Mouse (Mus musculus): ENCODE measurements around the gene Sult6b2. TPM values are rescaled to one million over a fixed set of nuclear protein-coding genes. Genes with fewer than 3 reads are reported as not detected.
A peak's percentile ranks its signal among the peaks of the same experiment; 100 is the strongest.

Sult6b2 gene
- polyA plus RNA-seq (2016; fragmentation: Nextera tagmentation; extraction: Ambion mirVana), result not detected in 2 replicates

- no peaks in the 10 kb centered on the region for H3K9me3 ChIP-seq (replicated peaks)
- no peak for DNase-seq (ENCODE audit: low spot score)
Observed at GRCm38 (mm10) chr6:142804402-142804801, at the start of gene Sult6b2. Gene Sult6b2 (minus strand): TSS chr6:142804502.

GRCm38 (mm10) chr6:142852419-142853377 lies 48.4 kb upstream of the Sult6b2 start:
- Histone ChIP-seq H3K9me3 (replicated peaks) (no peaks in the 10 kb centered on the region), H3K4me1 (peaks cover 20% of the 10 kb centered on the region), H3K27me3 (ENCODE audit: low read depth, poor library complexity, severe bottlenecking) (no peaks in the 10 kb centered on the region), H3K27ac (no peak overlapping the region), H3K36me3 (no peaks in the 10 kb centered on the region), H3K4me3 (no peak overlapping the region)
- 87% methylated on average over 6 of the region's 6 CpGs for WGBS
- peak; percentile 12 for DNase-seq (ENCODE audit: low spot score)

More at GRCm38 (mm10) chr6:142804402-142804801, at the start of gene Sult6b2:
- H3K27me3 ChIP-seq (ENCODE audit: low read depth, poor library complexity, severe bottlenecking), result no peaks in the 10 kb centered on the region
- no peaks in the 10 kb centered on the region; the same call in 1 of the 2 replicates for H3K4me1 ChIP-seq
- no peak within 1 kb of the TSS for H3K4me3 ChIP-seq
- no peak within 1 kb of the TSS for H3K27ac ChIP-seq
- H3K36me3 ChIP-seq, result no peaks in the 10 kb centered on the region

- Histone ChIP-seq H3K36me3 (no peaks in the 10 kb centered on the region), H3K4me3 (no peak overlapping the region), H3K27ac (no peak overlapping the region), H3K9me3 (replicated peaks) (no peaks in the 10 kb centered on the region), H3K27me3 (ENCODE audit: low read depth, poor library complexity, severe bottlenecking) (no peaks in the 10 kb centered on the region), H3K4me1 (no peaks in the 10 kb centered on the region; the same call in 1 of the 2 replicates)
- DNase-seq (ENCODE audit: low spot score), result peak; percentile 24
- 83% methylated on average over 8 of the region's 8 CpGs for WGBS
Observed at GRCm38 (mm10) chr6:142850436-142850835, 46.1 kb upstream of the Sult6b2 start.

- 57% methylated on average over 5 of the region's 5 CpGs for whole genome bisulfite sequencing
Observed at GRCm38 (mm10) chr6:142849326-142849725, 45.0 kb upstream of the Sult6b2 start.

GRCm38 (mm10) chr6:142847914-142848674 lies 43.8 kb upstream of the Sult6b2 start:
- 82% methylated on average over 8 of the region's 8 CpGs for WGBS
- DNase-seq (ENCODE audit: low spot score), result peak; percentile 20

More at GRCm38 (mm10) chr6:142849326-142849725, 45.0 kb upstream of the Sult6b2 start:
- no peaks in the 10 kb centered on the region; the same call in 1 of the 2 replicates for H3K4me1 ChIP-seq
- peak; percentile 18 for DNase-seq (ENCODE audit: low spot score)
- no peaks in the 10 kb centered on the region for H3K27me3 ChIP-seq (ENCODE audit: low read depth, poor library complexity, severe bottlenecking)
- no peak overlapping the region for H3K4me3 ChIP-seq
- no peaks in the 10 kb centered on the region for H3K36me3 ChIP-seq
- H3K9me3 ChIP-seq (replicated peaks), result no peaks in the 10 kb centered on the region
- no peak overlapping the region for H3K27ac ChIP-seq

GRCm38 (mm10) chr6:142846855-142847254 lies 42.6 kb upstream of the Sult6b2 start:
- H3K27ac ChIP-seq, result no peak overlapping the region
- H3K4me1 ChIP-seq, result no peaks in the 10 kb centered on the region; the same call in 1 of the 2 replicates
- no peaks in the 10 kb centered on the region for H3K36me3 ChIP-seq
- H3K4me3 ChIP-seq, result no peak overlapping the region
- H3K9me3 ChIP-seq (replicated peaks), result no peaks in the 10 kb centered on the region
- 96% methylated on average over 4 of the region's 4 CpGs for WGBS
- no peaks in the 10 kb centered on the region for H3K27me3 ChIP-seq (ENCODE audit: low read depth, poor library complexity, severe bottlenecking)
- no peak for DNase-seq (ENCODE audit: low spot score)

More at GRCm38 (mm10) chr6:142847914-142848674, 43.8 kb upstream of the Sult6b2 start:
- Histone ChIP-seq H3K4me1 (no peaks in the 10 kb centered on the region; the same call in 1 of the 2 replicates), H3K27ac (no peak overlapping the region), H3K4me3 (no peak overlapping the region), H3K9me3 (replicated peaks) (no peaks in the 10 kb centered on the region), H3K27me3 (ENCODE audit: low read depth, poor library complexity, severe bottlenecking) (no peaks in the 10 kb centered on the region), H3K36me3 (no peaks in the 10 kb centered on the region)

GRCm38 (mm10) chr6:142845066-142845465 lies 40.8 kb upstream of the Sult6b2 start:
- H3K4me1 ChIP-seq, result no peaks in the 10 kb centered on the region; the same call in 1 of the 2 replicates
- H3K27ac ChIP-seq, result no peak overlapping the region
- no peaks in the 10 kb centered on the region for H3K27me3 ChIP-seq (ENCODE audit: low read depth, poor library complexity, severe bottlenecking)
- DNase-seq (ENCODE audit: low spot score), result no peak
- H3K36me3 ChIP-seq, result no peaks in the 10 kb centered on the region
- WGBS, result 85% methylated on average over 4 of the region's 4 CpGs
- H3K4me3 ChIP-seq, result no peak overlapping the region
- no peaks in the 10 kb centered on the region for H3K9me3 ChIP-seq (replicated peaks)

GRCm38 (mm10) chr6:142844061-142844460 lies 39.8 kb upstream of the Sult6b2 start:
- Histone ChIP-seq H3K27me3 (ENCODE audit: low read depth, poor library complexity, severe bottlenecking) (no peaks in the 10 kb centered on the region), H3K4me3 (no peak overlapping the region), H3K4me1 (no peaks in the 10 kb centered on the region), H3K9me3 (replicated peaks) (no peaks in the 10 kb centered on the region), H3K36me3 (no peaks in the 10 kb centered on the region), H3K27ac (no peak overlapping the region)
- WGBS, result 86% methylated on average over 4 of the region's 4 CpGs
- DNase-seq (ENCODE audit: low spot score), result no peak

- DNase-seq (ENCODE audit: low spot score), result no peak
- 97% methylated on average over 1 of the region's 1 CpGs for WGBS
- no peaks in the 10 kb centered on the region for H3K36me3 ChIP-seq
- no peaks in the 10 kb centered on the region for H3K9me3 ChIP-seq (replicated peaks)
- H3K4me1 ChIP-seq, result no peaks in the 10 kb centered on the region
- no peaks in the 10 kb centered on the region for H3K27me3 ChIP-seq (ENCODE audit: low read depth, poor library complexity, severe bottlenecking)
- H3K4me3 ChIP-seq, result no peak overlapping the region
- H3K27ac ChIP-seq, result no peak overlapping the region
Observed at GRCm38 (mm10) chr6:142838501-142838900, 34.2 kb upstream of the Sult6b2 start.

GRCm38 (mm10) chr6:142837326-142837725 lies 33.0 kb upstream of the Sult6b2 start:
- no peak overlapping the region for H3K4me3 ChIP-seq
- no peaks in the 10 kb centered on the region for H3K36me3 ChIP-seq
- H3K27me3 ChIP-seq (ENCODE audit: low read depth, poor library complexity, severe bottlenecking), result no peaks in the 10 kb centered on the region
- WGBS, result 81% methylated on average over 9 of the region's 9 CpGs
- H3K4me1 ChIP-seq, result no peaks in the 10 kb centered on the region
- H3K9me3 ChIP-seq (replicated peaks), result no peaks in the 10 kb centered on the region
- DNase-seq (ENCODE audit: low spot score), result no peak
- H3K27ac ChIP-seq, result no peak overlapping the region

- WGBS, result 73% methylated on average over 18 of the region's 18 CpGs
Observed at GRCm38 (mm10) chr6:142835726-142836125, 31.4 kb upstream of the Sult6b2 start.

GRCm38 (mm10) chr6:142834911-142835310 lies 30.6 kb upstream of the Sult6b2 start:
- no peak overlapping the region for H3K27ac ChIP-seq
- WGBS, result 78% methylated on average over 4 of the region's 4 CpGs
- no peaks in the 10 kb centered on the region for H3K36me3 ChIP-seq
- H3K4me3 ChIP-seq, result no peak overlapping the region
- H3K4me1 ChIP-seq, result no peaks in the 10 kb centered on the region
- no peak for DNase-seq (ENCODE audit: low spot score)
- H3K9me3 ChIP-seq (replicated peaks), result no peaks in the 10 kb centered on the region
- no peaks in the 10 kb centered on the region for H3K27me3 ChIP-seq (ENCODE audit: low read depth, poor library complexity, severe bottlenecking)

More at GRCm38 (mm10) chr6:142835726-142836125, 31.4 kb upstream of the Sult6b2 start:
- no peak overlapping the region for H3K27ac ChIP-seq
- peak; percentile 30 for DNase-seq (ENCODE audit: low spot score)
- H3K36me3 ChIP-seq, result no peaks in the 10 kb centered on the region
- H3K27me3 ChIP-seq (ENCODE audit: low read depth, poor library complexity, severe bottlenecking), result no peaks in the 10 kb centered on the region
- H3K4me3 ChIP-seq, result no peak overlapping the region
- no peaks in the 10 kb centered on the region for H3K9me3 ChIP-seq (replicated peaks)
- H3K4me1 ChIP-seq, result no peaks in the 10 kb centered on the region

All from limb, embryonic 10.5 days (tissue).